Mouse (Mus musculus) duodenum, adult 2 months (tissue): Measurements from ENCODE around the gene Fam13c. TPM values are rescaled to one million over a fixed set of nuclear protein-coding genes. Genes with fewer than 3 reads are reported as not detected.

ENCODE experiments used
- polyA plus RNA-seq: library from polyadenylated mRNA; depleted of rRNA; stranded (reverse); fragments of >200 nt; gene quantifications from 2 replicates; pipeline ENCODE4 v1.2.3, GENCODE M21; 2012; ENCODE audit warnings: low replicate concordance; rRNA removed

The Fam13c gene
- 0.49 and 1.2 TPM in 2 replicates for polyA plus RNA-seq

DNA sequence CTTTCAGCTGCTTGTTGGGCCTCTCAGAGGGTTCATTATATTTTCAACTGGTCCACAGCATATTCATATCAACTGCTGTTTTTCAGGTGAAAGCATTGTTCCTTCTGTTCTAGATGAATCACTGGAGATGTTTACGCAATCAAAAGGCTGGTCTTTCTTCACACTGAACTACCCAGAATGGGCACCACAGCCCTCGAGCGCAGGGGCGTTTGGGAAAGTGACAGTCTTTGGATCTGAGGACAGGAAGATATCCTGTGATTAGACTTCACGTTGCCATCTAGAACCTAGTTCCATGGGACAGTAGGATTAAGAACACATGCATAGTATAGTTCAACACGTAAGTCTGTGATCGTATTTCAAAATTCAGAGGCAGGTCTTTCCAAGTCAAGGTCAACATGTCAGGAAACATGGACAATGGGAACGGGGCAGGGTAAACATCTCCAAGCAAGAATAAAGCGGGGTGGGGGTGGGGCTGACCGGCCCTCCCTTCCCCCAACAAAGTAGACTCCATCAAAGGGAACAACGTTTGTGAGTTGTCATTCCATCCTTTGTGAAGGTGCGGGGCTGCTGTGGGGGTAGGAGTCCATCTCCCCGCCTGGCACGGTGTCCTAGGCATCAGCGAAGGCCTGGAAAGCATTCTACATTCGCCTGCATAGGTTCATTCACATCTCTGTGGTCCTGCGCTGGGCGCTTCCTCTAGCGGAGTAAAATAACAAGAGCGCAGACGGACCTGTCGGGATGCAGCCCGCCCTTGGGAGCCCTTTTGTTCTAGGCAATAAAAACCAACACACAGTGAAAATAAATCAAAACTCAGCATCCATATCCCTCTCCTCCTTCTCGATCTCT lies at the start of gene Fam13c:
Fam13c (plus strand) TSS at position 806 of the 846 bp plus-strand sequence.

Other genes starting within 250 kb of the Fam13c start
- gene Mrln, start 235.8 kb upstream of the Fam13c start, polyA plus RNA-seq: not detected in 2 replicates
- 0.62 and 11.6 TPM in 2 replicates for gene Slc16a9, start 195.4 kb upstream of the Fam13c start, polyA plus RNA-seq
- gene Phyhipl, start 215.5 kb downstream of the Fam13c start, polyA plus RNA-seq: 0.21 and 0.22 TPM in 2 replicates